Mouse (Mus musculus) ES-Bruce4 (cell line): ENCODE results near the gene Ryk.

Experiments used
- EP300 ChIP-seq: IDR thresholded peaks from 2 replicates; pipeline ENCODE4 v1.6.1; 2011; ENCODE audit warnings: low read depth, low read length; ENCODE audit not compliant: insufficient read depth
- POLR2A ChIP-seq: IDR thresholded peaks from one replicate; pipeline ENCODE4 v1.8.1; 2011; ENCODE audit warnings: low read length; ENCODE audit not compliant: insufficient read depth

GRCm38 (mm10) chr9:102859399-102859798 is 24.7 kb downstream of the Ryk start:
- no peak for TF ChIP-seq POLR2A
- no peak for TF ChIP-seq EP300
